Mouse (Mus musculus) intestine, postnatal 0 days (tissue): ENCODE measurements around the gene Cdk14. TPM values are rescaled to one million over a fixed set of nuclear protein-coding genes. Genes with fewer than 3 reads are reported as not detected.

Experiments
- ATAC-seq: fragments of 200-750 bp; cut with Nextera tagmentation; 2 replicates; pipeline ENCODE4 v1.8.0; 2017; ENCODE audit warnings: mild to moderate bottlenecking, moderate TSS enrichment, moderate library complexity
- H3K27ac ChIP-seq: fragments of 300-500 bp; sonication (generic); 2 replicates; pipeline ENCODE4 v1.5.1; 2014; ENCODE audit warnings: mild to moderate bottlenecking, low read depth, low read length, moderate library complexity
- H3K27me3 ChIP-seq: fragments of 300-500 bp; sonication (generic); replicated peaks from 2 replicates; pipeline ENCODE4 v1.6.1; 2014; ENCODE audit warnings: low read length, mixed read lengths; ENCODE audit not compliant: control insufficient read depth, insufficient read depth
- H3K36me3 ChIP-seq: fragments of 300-500 bp; sonication (generic); 2 replicates; pipeline ENCODE4 v1.6.1; 2014; ENCODE audit warnings: mild to moderate bottlenecking, moderate library complexity; ENCODE audit not compliant: control insufficient read depth, insufficient read depth
- H3K4me1 ChIP-seq: fragments of 300-500 bp; sonication (generic); replicated peaks from 2 replicates; pipeline ENCODE4 v1.6.1; 2014; ENCODE audit warnings: antibody characterized with exemption, low read length, mixed read lengths; ENCODE audit not compliant: control insufficient read depth, insufficient read depth
- H3K4me2 ChIP-seq: fragments of 300-500 bp; sonication (generic); replicated peaks from 2 replicates; pipeline ENCODE4 v1.6.1; 2014; ENCODE audit warnings: low read depth, mild to moderate bottlenecking, moderate library complexity
- H3K4me3 ChIP-seq: fragments of 300-500 bp; sonication (generic); 2 replicates; pipeline ENCODE4 v1.5.1; 2014; ENCODE audit warnings: low read depth, low read length
- H3K9ac ChIP-seq: fragments of 300-500 bp; sonication (generic); 2 replicates; pipeline ENCODE4 v1.6.1; 2014; ENCODE audit warnings: mild to moderate bottlenecking, low read depth, low read length
- H3K9me3 ChIP-seq: fragments of 300-500 bp; sonication (generic); 2 replicates; pipeline ENCODE4 v1.6.1; 2016; ENCODE audit warnings: mixed run types; ENCODE audit not compliant: control insufficient read depth
- CTCF ChIP-seq: sonication (generic); IDR thresholded peaks from 2 replicates; pipeline ENCODE4 v1.5.1; 2016; ENCODE audit warnings: low read depth, mild to moderate bottlenecking, control low read depth, antibody characterized with exemption, moderate library complexity
- WGBS: fragments of 180-500 bp; shearing (Covaris S2); extraction: QIAGEN DNeasy Blood & Tissue Kit; methylation state at CpG from one replicate; pipeline ENCODE4 v1.1.7; 2014; 5-methylcytosine and 5-hydroxymethylcytosine counted together
- polyA plus RNA-seq: library from polyadenylated mRNA; unstranded; fragments of >200 nt; fragmentation: Nextera tagmentation; extraction: Ambion mirVana; gene quantifications from 2 replicates; pipeline ENCODE4 v1.2.1, GENCODE M21; 2015

Gene Cdk14
- polyA plus RNA-seq, 1 experiment from 2014 or later: 4.4 TPM

GRCm38 (mm10) chr5:4867849-4868562 lies 552.1 kb downstream of the Cdk14 start:
- Histone ChIP-seq H3K27ac (no peak overlapping the region), H3K4me1 (no peaks in the 10 kb centered on the region), H3K27me3 (no peaks in the 10 kb centered on the region), H3K4me3 (no peak overlapping the region), H3K36me3 (no peaks in the 10 kb centered on the region), H3K9ac (no peak overlapping the region), H3K9me3 (no peaks in the 10 kb centered on the region), H3K4me2 (no peak overlapping the region)
- 71% methylated on average over 6 of the region's 6 CpGs for WGBS
- no peak for ATAC-seq
- TF ChIP-seq CTCF: no peak

DNA sequence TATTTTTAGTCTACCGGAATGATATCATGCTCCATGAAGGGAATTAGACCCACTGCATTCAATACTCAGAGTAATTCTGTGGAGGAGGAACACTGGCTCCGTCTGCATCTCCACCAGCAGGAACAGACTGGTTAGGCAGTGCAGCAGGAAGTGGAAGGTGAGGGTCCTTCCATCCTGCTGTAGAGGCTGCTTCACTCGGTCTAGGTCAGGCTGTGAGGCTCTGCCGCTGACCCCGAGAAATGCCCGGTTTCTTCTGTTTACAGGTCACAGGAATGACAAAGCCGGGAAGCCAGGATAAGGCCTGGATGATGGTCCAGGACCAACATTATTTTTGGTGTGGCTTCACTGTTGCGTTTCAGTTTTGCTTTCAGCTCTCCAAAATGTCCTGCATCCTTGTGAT lies 553.2 kb downstream of the Cdk14 start:
- no peaks in the 10 kb centered on the region for H3K27me3 ChIP-seq
- H3K9me3 ChIP-seq: no peaks in the 10 kb centered on the region
- H3K4me2 ChIP-seq: no peak overlapping the region
- H3K27ac ChIP-seq: no peak overlapping the region
- no peak for ATAC-seq
- no peaks in the 10 kb centered on the region for H3K4me1 ChIP-seq
- TF ChIP-seq CTCF: no peak
- no peak overlapping the region for H3K4me3 ChIP-seq
- no peak overlapping the region for H3K9ac ChIP-seq
- no peaks in the 10 kb centered on the region for H3K36me3 ChIP-seq
- WGBS: 87% methylated on average over 8 of the region's 8 CpGs

GRCm38 (mm10) chr5:4866099-4866498 lies 554.0 kb downstream of the Cdk14 start:
- no peak overlapping the region for H3K4me2 ChIP-seq
- no peak overlapping the region for H3K27ac ChIP-seq
- no peak for ATAC-seq
- no peaks in the 10 kb centered on the region for H3K36me3 ChIP-seq
- WGBS: 59% methylated on average over 1 of the region's 1 CpGs
- no peak overlapping the region for H3K9ac ChIP-seq
- H3K4me3 ChIP-seq: no peak overlapping the region
- H3K9me3 ChIP-seq: no peaks in the 10 kb centered on the region
- TF ChIP-seq CTCF: no peak
- no peaks in the 10 kb centered on the region for H3K4me1 ChIP-seq
- no peaks in the 10 kb centered on the region for H3K27me3 ChIP-seq

DNA sequence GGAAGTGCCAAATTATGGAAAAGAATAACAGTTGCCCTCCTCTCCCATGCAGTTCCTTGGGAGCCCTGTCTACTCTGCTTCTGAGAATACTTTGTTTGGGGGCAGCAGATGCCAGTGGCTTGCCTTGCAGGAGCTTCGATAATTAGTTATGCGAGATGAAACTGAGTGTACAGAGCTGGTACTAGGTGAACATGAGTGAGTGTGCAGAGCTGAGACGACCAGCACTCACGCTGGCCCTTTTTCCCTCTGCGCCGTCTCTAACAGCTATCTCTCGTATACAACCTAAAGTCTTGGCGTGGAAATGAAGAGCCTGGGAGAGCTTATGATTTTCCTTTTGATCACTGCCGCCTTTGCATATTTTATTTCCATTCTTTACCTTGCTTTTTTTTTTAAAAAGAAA lies 558.5 kb downstream of the Cdk14 start:
- H3K27ac ChIP-seq: no peak overlapping the region
- no peak for TF ChIP-seq CTCF
- H3K36me3 ChIP-seq: no peaks in the 10 kb centered on the region
- H3K4me1 ChIP-seq: no peaks in the 10 kb centered on the region
- ATAC-seq: no peak
- no peak overlapping the region for H3K4me3 ChIP-seq
- no peaks in the 10 kb centered on the region for H3K27me3 ChIP-seq
- no peaks in the 10 kb centered on the region for H3K9me3 ChIP-seq
- H3K9ac ChIP-seq: no peak overlapping the region
- WGBS: 88% methylated on average over 9 of the region's 9 CpGs
- no peak overlapping the region for H3K4me2 ChIP-seq

DNA sequence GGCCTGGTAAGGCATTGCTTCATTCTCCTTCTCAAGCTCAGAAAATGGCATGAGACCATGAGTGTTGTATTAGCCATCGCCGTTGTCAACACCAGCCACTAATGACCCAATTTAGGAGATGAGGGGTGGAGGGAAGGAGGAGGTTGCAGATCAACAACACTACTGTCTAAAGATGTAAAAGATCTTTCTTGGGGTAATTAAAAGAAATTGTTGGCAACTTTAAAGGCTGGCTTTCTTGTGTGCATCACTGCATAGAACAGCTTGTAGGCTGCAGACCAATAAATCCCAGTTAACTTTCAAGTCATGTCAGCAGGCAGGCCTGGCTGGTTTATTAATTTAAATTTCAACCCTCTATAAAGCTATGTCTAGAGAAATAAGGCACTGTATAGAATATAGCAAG lies 559.0 kb downstream of the Cdk14 start:
- Histone ChIP-seq H3K27me3 (no peaks in the 10 kb centered on the region), H3K36me3 (no peaks in the 10 kb centered on the region), H3K9ac (no peak overlapping the region), H3K27ac (no peak overlapping the region), H3K9me3 (no peaks in the 10 kb centered on the region), H3K4me3 (no peak overlapping the region), H3K4me1 (no peaks in the 10 kb centered on the region), H3K4me2 (no peak overlapping the region)
- 94% methylated on average over 2 of the region's 2 CpGs for WGBS
- no peak for ATAC-seq
- no peak for TF ChIP-seq CTCF

- ATAC-seq: no peak
- H3K27ac ChIP-seq: no peak overlapping the region
- 65% methylated on average over 5 of the region's 5 CpGs for WGBS
These were observed 562.0 kb downstream of the Cdk14 start for GRCm38 (mm10) chr5:4858032-4858641.

More at GRCm38 (mm10) chr5:4858032-4858641, 562.0 kb downstream of the Cdk14 start:
- Histone ChIP-seq H3K4me2 (no peak overlapping the region), H3K9ac (no peak overlapping the region), H3K36me3 (no peaks in the 10 kb centered on the region), H3K4me3 (no peak overlapping the region), H3K27me3 (no peaks in the 10 kb centered on the region), H3K9me3 (no peaks in the 10 kb centered on the region), H3K4me1 (no peaks in the 10 kb centered on the region)
- TF ChIP-seq CTCF: no peak
